Mouse (Mus musculus): ENCODE results near the gene Tcea3.

Gene Tcea3

DNA sequence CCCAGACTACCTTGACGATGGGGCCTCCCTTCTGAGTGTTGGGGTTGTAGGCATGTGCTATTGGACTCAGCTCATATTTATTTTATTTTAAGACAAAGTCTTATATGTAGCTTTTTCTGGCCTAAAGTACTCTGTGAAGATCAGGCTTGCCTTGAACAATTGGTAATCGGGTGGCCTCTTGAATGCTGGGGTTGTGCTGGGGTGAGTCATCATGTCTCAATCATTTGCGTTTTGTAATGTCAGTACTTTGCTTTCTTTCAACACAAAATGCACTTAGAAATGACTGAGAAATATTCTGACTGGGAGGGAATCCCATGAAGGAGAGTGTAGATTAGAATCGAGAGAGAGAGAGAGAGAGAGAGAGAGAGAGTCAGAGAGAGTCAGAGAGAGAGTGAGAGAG, 72.5 kb downstream of the Tcea3 start:
- no peak for DNase-seq (ENCODE audit: low spot score in 2 of 2)

DNA sequence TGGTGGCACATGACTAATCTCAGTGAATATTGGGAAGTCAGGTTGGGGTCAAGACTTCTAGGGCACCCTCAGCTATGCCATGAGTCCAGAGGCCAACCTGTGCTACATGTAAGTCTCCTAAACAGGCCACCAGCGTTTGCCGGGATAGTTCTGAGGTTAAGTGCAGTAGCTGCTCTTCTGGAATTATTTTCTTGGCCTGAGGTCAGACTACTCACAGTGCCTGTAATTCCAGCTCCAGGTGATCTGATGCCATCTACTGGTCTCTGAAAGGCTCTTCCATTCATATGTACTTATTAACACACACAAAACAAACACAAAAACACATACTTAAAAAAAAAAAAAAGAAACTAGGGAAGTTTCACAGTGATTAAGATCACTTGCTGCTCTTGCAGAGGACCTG, 76.7 kb downstream of the Tcea3 start:
- no peak for DNase-seq (ENCODE audit: low spot score in 2 of 2)
